Mouse (Mus musculus) bone marrow macrophage, adult 2 months (primary cell): ENCODE measurements at regions not wholly inside any gene's neighbourhood (a gene's known extent, or its start where the extent isn't known, plus 50 kb on each side); places are given as distances from the start of the nearest gene placed in this dataset.

Experiments used
- H3K27ac ChIP-seq: 2 replicates; pipeline ENCODE4 v1.5.1; 2012; ENCODE audit warnings: low read depth, low read length; ENCODE audit not compliant: insufficient read depth
- H3K4me1 ChIP-seq: 2 replicates; pipeline ENCODE4 v1.6.1; 2012; ENCODE audit warnings: low read length; ENCODE audit not compliant: control insufficient read depth, insufficient read depth
- H3K4me3 ChIP-seq: 2 replicates; pipeline ENCODE4 v1.5.1; 2012; ENCODE audit warnings: mild to moderate bottlenecking, low read length, moderate library complexity; ENCODE audit not compliant: insufficient read depth
- CTCF ChIP-seq: IDR thresholded peaks from 2 replicates; pipeline ENCODE4 v1.5.1; 2012; ENCODE audit warnings: low read depth, mild to moderate bottlenecking, low read length, moderate library complexity
- POLR2A ChIP-seq: IDR thresholded peaks from 2 replicates; pipeline ENCODE4 v1.6.1; 2012; ENCODE audit warnings: mild to moderate bottlenecking, low read depth, low read length, borderline replicate concordance

DNA sequence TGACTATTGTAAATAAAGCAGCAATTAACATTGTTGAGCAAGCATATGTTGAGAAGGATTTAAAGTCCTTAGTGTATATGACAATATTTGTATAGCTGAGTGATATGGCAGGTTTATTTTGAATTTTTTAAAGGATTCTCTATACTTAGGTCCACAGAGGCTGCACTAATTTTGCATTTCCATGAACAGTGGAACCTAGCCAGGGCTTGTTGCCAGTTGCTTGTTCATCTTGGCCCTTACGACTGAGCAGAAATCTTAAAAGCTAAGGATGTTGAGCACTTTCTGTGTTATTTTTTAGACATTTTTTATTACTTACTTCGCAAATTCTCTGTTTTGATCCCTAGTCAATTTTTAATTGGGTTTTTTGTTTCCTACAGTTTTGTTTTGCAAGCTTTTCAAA, 417.8 kb downstream of the Cdh7 start:
- Histone ChIP-seq H3K4me3 (no peak overlapping the region), H3K27ac (no peak overlapping the region), H3K4me1 (no peaks in the 10 kb centered on the region)
- no peak for TF ChIP-seq CTCF
- no peak for TF ChIP-seq POLR2A

DNA sequence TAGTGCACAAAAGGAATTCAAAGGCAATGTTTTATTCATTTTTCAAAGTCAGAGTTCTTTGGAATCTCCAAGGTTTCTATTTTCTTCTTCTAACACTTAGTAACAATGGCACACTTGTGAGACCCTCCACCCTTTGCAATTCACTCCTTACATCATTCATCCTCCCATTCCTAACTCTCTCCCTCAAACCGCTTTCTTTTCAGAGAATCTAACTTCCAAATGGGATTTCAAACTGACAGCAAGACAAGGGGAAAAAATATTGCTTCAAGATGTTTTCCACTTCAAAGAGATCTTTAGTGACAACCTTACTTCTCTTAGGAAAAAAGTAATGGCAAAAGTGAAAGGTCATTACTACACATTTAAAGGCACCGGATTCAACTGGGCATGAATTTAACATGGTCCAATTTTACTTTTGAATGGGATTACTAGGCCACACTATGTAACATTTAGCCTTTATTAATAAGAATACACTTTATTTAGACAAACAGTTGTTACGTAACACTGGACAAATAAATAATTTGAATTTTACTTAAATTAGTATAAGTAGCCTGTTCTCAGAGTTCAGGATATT, 465.6 kb downstream of the Cdh7 start:
- H3K4me1 ChIP-seq, result no peaks in the 10 kb centered on the region

GRCm38 (mm10) chr1:110483476-110483875, 493.9 kb downstream of the Cdh19 start:
- Histone ChIP-seq H3K4me1 (no peaks in the 10 kb centered on the region; the same call in 1 of the 2 replicates), H3K4me3 (no peak overlapping the region), H3K27ac (peak overlapping the region; percentile 19; the same call in 1 of the 2 replicates)
- TF ChIP-seq CTCF (no peak), POLR2A (no peak)

More for the DNA sequence above, 465.6 kb downstream of the Cdh7 start:
- Histone ChIP-seq H3K27ac (no peak overlapping the region), H3K4me3 (no peak overlapping the region)
- TF ChIP-seq CTCF, result no peak
- TF ChIP-seq POLR2A, result no peak

DNA sequence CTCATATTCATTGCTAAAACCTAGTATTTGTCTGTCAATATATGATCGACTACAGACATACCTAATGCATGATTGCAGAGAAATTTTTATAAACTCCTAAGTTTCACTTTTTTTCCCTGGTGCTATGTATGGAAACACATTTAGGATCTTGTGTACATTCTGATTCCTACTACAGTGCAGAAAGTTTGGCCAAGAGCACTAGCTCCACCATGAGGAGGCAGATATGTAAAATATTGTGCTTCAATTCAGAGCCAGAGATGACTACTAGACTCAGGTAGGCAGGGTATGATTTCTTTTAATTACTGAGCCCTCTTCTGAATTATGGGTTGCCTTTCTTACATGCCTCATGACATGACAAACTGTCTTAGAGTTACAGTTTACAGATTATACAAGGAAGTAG, 488.0 kb downstream of the Cdh19 start:
- Histone ChIP-seq H3K4me3 (no peak overlapping the region), H3K27ac (no peak overlapping the region), H3K4me1 (no peaks in the 10 kb centered on the region)
- TF ChIP-seq CTCF (no peak), POLR2A (no peak)
